Mouse (Mus musculus): ENCODE measurements around the gene Nxph3. TPM values are rescaled to one million over a fixed set of nuclear protein-coding genes. Genes with fewer than 3 reads are reported as not detected.
"Not testable (repeated sequence)": the region's sequence is repeated elsewhere in the genome, so short reads cannot be mapped to it uniquely, and the experiment has no call there.

The Nxph3 gene
- polyA plus RNA-seq, 1 experiment from 2014 or later, result 7.5 TPM

GRCm38 (mm10) chr11:95511919-95512318 is 2.5 kb downstream of the Nxph3 start:
- Histone ChIP-seq H3K9me3 (ENCODE audit: control insufficient read depth, low read length) (no peaks in the 10 kb centered on the region), H3K27ac (ENCODE audit: low read length) (no peak overlapping the region), H3K36me3 (ENCODE audit: control insufficient read depth, insufficient read depth) (no peaks in the 10 kb centered on the region), H3K4me3 (replicated peaks; ENCODE audit: low read length) (no peak overlapping the region; the same call in 1 of the 2 replicates), H3K4me2 (ENCODE audit: low read length) (peak overlapping the region; percentile 89), H3K9ac (replicated peaks; ENCODE audit: low read depth, low read length) (no peak overlapping the region), H3K27me3 (replicated peaks; ENCODE audit: control insufficient read depth, insufficient read depth, low read length) (peaks cover 21% of the 10 kb centered on the region), H3K4me1 (replicated peaks; ENCODE audit: control insufficient read depth, insufficient read depth, low read length) (peaks cover 37% of the 10 kb centered on the region)
- 75% methylated on average over 1 of the region's 1 CpGs for WGBS
- ATAC-seq, result no peak

GRCm38 (mm10) chr11:95510631-95511030 is 3.7 kb downstream of the Nxph3 start:
- H3K4me3 ChIP-seq (replicated peaks; ENCODE audit: low read length), result no peak overlapping the region
- H3K9me3 ChIP-seq (ENCODE audit: control insufficient read depth, low read length), result no peaks in the 10 kb centered on the region
- WGBS, result 93% methylated on average over 12 of the region's 12 CpGs
- H3K36me3 ChIP-seq (ENCODE audit: control insufficient read depth, insufficient read depth), result no peaks in the 10 kb centered on the region
- peaks cover 25% of the 10 kb centered on the region for H3K4me1 ChIP-seq (replicated peaks; ENCODE audit: control insufficient read depth, insufficient read depth, low read length)
- H3K9ac ChIP-seq (replicated peaks; ENCODE audit: low read depth, low read length), result no peak overlapping the region
- ATAC-seq, result no peak
- peaks cover 21% of the 10 kb centered on the region for H3K27me3 ChIP-seq (replicated peaks; ENCODE audit: control insufficient read depth, insufficient read depth, low read length)
- no peak overlapping the region for H3K27ac ChIP-seq (ENCODE audit: low read length)
- H3K4me2 ChIP-seq (ENCODE audit: low read length), result no peak overlapping the region

GRCm38 (mm10) chr11:95509126-95509717 is 5.1 kb downstream of the Nxph3 start:
- 75% methylated on average over 6 of the region's 6 CpGs for WGBS
- no peak overlapping the region for H3K4me2 ChIP-seq (ENCODE audit: low read length)
- no peak overlapping the region for H3K27ac ChIP-seq (ENCODE audit: low read length)
- ATAC-seq, result no peak
- H3K36me3 ChIP-seq (ENCODE audit: control insufficient read depth, insufficient read depth), result no peaks in the 10 kb centered on the region
- H3K4me3 ChIP-seq (replicated peaks; ENCODE audit: low read length), result no peak overlapping the region
- H3K4me1 ChIP-seq (replicated peaks; ENCODE audit: control insufficient read depth, insufficient read depth, low read length), result peaks cover 11% of the 10 kb centered on the region
- no peaks in the 10 kb centered on the region for H3K9me3 ChIP-seq (ENCODE audit: control insufficient read depth, low read length)
- H3K9ac ChIP-seq (replicated peaks; ENCODE audit: low read depth, low read length), result no peak overlapping the region
- peaks cover 18% of the 10 kb centered on the region for H3K27me3 ChIP-seq (replicated peaks; ENCODE audit: control insufficient read depth, insufficient read depth, low read length)

- no peak for ATAC-seq
Observed at GRCm38 (mm10) chr11:95508211-95508926, 6.0 kb downstream of the Nxph3 start.

GRCm38 (mm10) chr11:95507785-95508184 is 6.6 kb downstream of the Nxph3 start:
- Histone ChIP-seq H3K27me3 (replicated peaks; ENCODE audit: control insufficient read depth, insufficient read depth, low read length) (peaks cover 6% of the 10 kb centered on the region; the same call in 1 of the 2 replicates), H3K9me3 (ENCODE audit: control insufficient read depth, low read length) (no peaks in the 10 kb centered on the region), H3K4me2 (ENCODE audit: low read length) (no peak overlapping the region), H3K27ac (ENCODE audit: low read length) (no peak overlapping the region), H3K4me1 (replicated peaks; ENCODE audit: control insufficient read depth, insufficient read depth, low read length) (no peaks in the 10 kb centered on the region), H3K36me3 (ENCODE audit: control insufficient read depth, insufficient read depth) (no peaks in the 10 kb centered on the region), H3K4me3 (replicated peaks; ENCODE audit: low read length) (no peak overlapping the region), H3K9ac (replicated peaks; ENCODE audit: low read depth, low read length) (no peak overlapping the region)
- WGBS, result 75% methylated on average over 5 of the region's 5 CpGs
- ATAC-seq, result no peak

More at GRCm38 (mm10) chr11:95508211-95508926, 6.0 kb downstream of the Nxph3 start:
- H3K4me3 ChIP-seq (replicated peaks; ENCODE audit: low read length), result no peak overlapping the region
- H3K9me3 ChIP-seq (ENCODE audit: control insufficient read depth, low read length), result no peaks in the 10 kb centered on the region
- no peak overlapping the region for H3K4me2 ChIP-seq (ENCODE audit: low read length)
- peaks cover 3% of the 10 kb centered on the region for H3K4me1 ChIP-seq (replicated peaks; ENCODE audit: control insufficient read depth, insufficient read depth, low read length)
- H3K36me3 ChIP-seq (ENCODE audit: control insufficient read depth, insufficient read depth), result no peaks in the 10 kb centered on the region
- H3K9ac ChIP-seq (replicated peaks; ENCODE audit: low read depth, low read length), result no peak overlapping the region
- H3K27ac ChIP-seq (ENCODE audit: low read length), result no peak overlapping the region
- peaks cover 12% of the 10 kb centered on the region; the same call in 1 of the 2 replicates for H3K27me3 ChIP-seq (replicated peaks; ENCODE audit: control insufficient read depth, insufficient read depth, low read length)
- WGBS, result 51% methylated on average over 13 of the region's 13 CpGs

GRCm38 (mm10) chr11:95507041-95507716 is 7.2 kb downstream of the Nxph3 start:
- 0 out of 2 replicates have a peak, but pooled peaks cover under 1% of the 10 kb centered on the region for H3K27me3 ChIP-seq (replicated peaks; ENCODE audit: control insufficient read depth, insufficient read depth, low read length)
- WGBS, result 44% methylated on average over 12 of the region's 12 CpGs
- no peak for ATAC-seq
- no peaks in the 10 kb centered on the region for H3K9me3 ChIP-seq (ENCODE audit: control insufficient read depth, low read length)
- no peak overlapping the region for H3K4me2 ChIP-seq (ENCODE audit: low read length)
- H3K4me1 ChIP-seq (replicated peaks; ENCODE audit: control insufficient read depth, insufficient read depth, low read length), result no peaks in the 10 kb centered on the region
- H3K36me3 ChIP-seq (ENCODE audit: control insufficient read depth, insufficient read depth), result no peaks in the 10 kb centered on the region
- H3K27ac ChIP-seq (ENCODE audit: low read length), result no peak overlapping the region
- H3K9ac ChIP-seq (replicated peaks; ENCODE audit: low read depth, low read length), result no peak overlapping the region
- H3K4me3 ChIP-seq (replicated peaks; ENCODE audit: low read length), result no peak overlapping the region

- Histone ChIP-seq H3K9ac (replicated peaks; ENCODE audit: low read depth, low read length) (no peak overlapping the region), H3K9me3 (ENCODE audit: control insufficient read depth, low read length) (no peaks in the 10 kb centered on the region), H3K4me2 (ENCODE audit: low read length) (no peak overlapping the region), H3K4me1 (replicated peaks; ENCODE audit: control insufficient read depth, insufficient read depth, low read length) (peaks cover 8% of the 10 kb centered on the region), H3K4me3 (replicated peaks; ENCODE audit: low read length) (no peak overlapping the region), H3K36me3 (ENCODE audit: control insufficient read depth, insufficient read depth) (no peaks in the 10 kb centered on the region), H3K27ac (ENCODE audit: low read length) (no peak overlapping the region), H3K27me3 (replicated peaks; ENCODE audit: control insufficient read depth, insufficient read depth, low read length) (no peaks in the 10 kb centered on the region)
- 24% methylated on average over 6 of the region's 6 CpGs for WGBS
- ATAC-seq, result no peak
Observed at GRCm38 (mm10) chr11:95504271-95504731, 10.1 kb downstream of the Nxph3 start.

- Histone ChIP-seq H3K4me2 (ENCODE audit: low read length) (no peak overlapping the region), H3K9ac (replicated peaks; ENCODE audit: low read depth, low read length) (no peak overlapping the region), H3K4me3 (replicated peaks; ENCODE audit: low read length) (no peak overlapping the region), H3K4me1 (replicated peaks; ENCODE audit: control insufficient read depth, insufficient read depth, low read length) (peaks cover 8% of the 10 kb centered on the region), H3K36me3 (ENCODE audit: control insufficient read depth, insufficient read depth) (no peaks in the 10 kb centered on the region), H3K27me3 (replicated peaks; ENCODE audit: control insufficient read depth, insufficient read depth, low read length) (no peaks in the 10 kb centered on the region), H3K27ac (ENCODE audit: low read length) (no peak overlapping the region), H3K9me3 (ENCODE audit: control insufficient read depth, low read length) (no peaks in the 10 kb centered on the region)
- ATAC-seq, result no peak
- WGBS, result 65% methylated on average over 10 of the region's 10 CpGs
Observed at GRCm38 (mm10) chr11:95503581-95504180, 10.7 kb downstream of the Nxph3 start.

- H3K27ac ChIP-seq (ENCODE audit: low read length); H3K4me1 ChIP-seq (replicated peaks; ENCODE audit: control insufficient read depth, insufficient read depth, low read length); H3K36me3 ChIP-seq (ENCODE audit: control insufficient read depth, insufficient read depth); H3K27me3 ChIP-seq (replicated peaks; ENCODE audit: control insufficient read depth, insufficient read depth, low read length); H3K9ac ChIP-seq (replicated peaks; ENCODE audit: low read depth, low read length); H3K4me3 ChIP-seq (replicated peaks; ENCODE audit: low read length); ATAC-seq; H3K9me3 ChIP-seq (ENCODE audit: control insufficient read depth, low read length); H3K4me2 ChIP-seq (ENCODE audit: low read length): not testable (repeated sequence)
- 88% methylated on average over 8 of the region's 8 CpGs for WGBS
Observed at GRCm38 (mm10) chr11:95501826-95502225, 12.5 kb downstream of the Nxph3 start.
